Mouse (Mus musculus): ENCODE results near the gene Gm20388. TPM values are rescaled to one million over a fixed set of nuclear protein-coding genes. Genes with fewer than 3 reads are reported as not detected.

Gene Gm20388
- polyA plus RNA-seq, 2 experiments = 8.5 TPM; not detected in 1

DNA sequence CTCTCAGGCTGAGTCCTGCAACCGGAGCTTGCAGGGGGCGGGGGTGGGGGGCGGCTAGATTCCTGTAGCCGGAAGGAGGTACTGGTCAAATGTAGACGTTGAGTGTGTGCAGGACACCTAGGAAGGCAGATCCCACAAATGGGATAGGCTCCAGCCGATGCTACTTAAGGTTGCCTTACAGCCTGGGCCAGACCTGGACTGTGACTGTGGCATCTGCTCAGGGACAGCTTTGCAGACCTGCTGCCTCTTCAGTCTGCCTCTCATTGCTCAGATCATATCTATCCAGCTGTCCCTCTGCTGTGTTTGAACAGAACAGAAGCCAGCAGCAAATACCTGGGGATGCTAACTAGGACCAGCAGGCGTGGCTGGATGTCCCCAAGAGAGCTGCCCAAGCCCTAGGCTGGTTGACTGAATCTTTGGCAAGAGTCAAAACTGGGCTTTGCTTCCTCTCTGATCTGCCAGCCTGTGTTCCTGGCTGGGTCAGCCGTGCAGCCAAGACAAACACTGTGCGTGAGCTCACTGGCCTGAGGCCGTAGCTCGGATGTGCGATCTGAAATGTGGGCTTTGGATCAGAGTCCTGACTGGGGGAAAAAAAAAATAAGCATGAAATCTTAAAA lies 3850.7 kb downstream of the Gm20388 start:
- TF ChIP-seq EP300 (IDR thresholded peaks at IDR 0.05; ENCODE audit: low read depth) (no peak), CTCF (IDR thresholded peaks at IDR 0.05; ENCODE audit: low read depth) (no peak)
- Histone ChIP-seq H3K27me3 (ENCODE audit: control insufficient read depth, insufficient read depth, low read length) (no peaks in the 10 kb centered on the region), H3K4me2 (ENCODE audit: low read depth) (no peak overlapping the region), H3K4me1 (replicated peaks; ENCODE audit: control insufficient read depth in 2 of 2, insufficient read depth in 2 of 2, low read length in 1 of 2) (0 out of 4 replicates have a peak, but pooled peaks cover 0 to 6% of the 10 kb centered on the region in 2 experiments), H3K27ac (no peak overlapping the region), H3K4me3 (ENCODE audit: insufficient read depth in 1 of 2, low read depth in 2 of 2, low read length in 2 of 2) (no peak overlapping the region), H3K9ac (replicated peaks) (no peak overlapping the region), H3K9me3 (ENCODE audit: control insufficient read depth, low read length) (no peaks in the 10 kb centered on the region), H3K36me3 (replicated peaks; ENCODE audit: control insufficient read depth, insufficient read depth, low read depth) (no peaks in the 10 kb centered on the region)
- no peak for ATAC-seq (ENCODE audit: insufficient read depth)
- WGBS (ENCODE audit: insufficient replicate concordance) = 52% methylated on average over 12 of the region's 12 CpGs
- no peak for DNase-seq (ENCODE audit: low read depth in 3 of 3, low spot score in 3 of 3)

- no peaks in the 10 kb centered on the region for H3K27me3 ChIP-seq (ENCODE audit: control insufficient read depth, insufficient read depth, low read length)
- no peaks in the 10 kb centered on the region for H3K9me3 ChIP-seq (ENCODE audit: control insufficient read depth, low read length)
- no peak overlapping the region for H3K4me2 ChIP-seq (ENCODE audit: low read depth)
- TF ChIP-seq EP300 (IDR thresholded peaks at IDR 0.05; ENCODE audit: low read depth) (no peak), CTCF (IDR thresholded peaks at IDR 0.05; ENCODE audit: low read depth) (no peak)
- no peak overlapping the region for H3K27ac ChIP-seq
- no peak overlapping the region for H3K4me3 ChIP-seq (ENCODE audit: insufficient read depth in 1 of 2, low read depth in 2 of 2, low read length in 2 of 2)
- H3K9ac ChIP-seq (replicated peaks) = no peak overlapping the region
- WGBS (ENCODE audit: insufficient replicate concordance) = 34% methylated on average over 4 of the region's 4 CpGs
- H3K4me1 ChIP-seq (replicated peaks; ENCODE audit: control insufficient read depth in 2 of 2, insufficient read depth in 2 of 2, low read length in 1 of 2) = 0 out of 4 replicates have a peak, but pooled peaks cover 0 to 6% of the 10 kb centered on the region in 2 experiments
- no peak for ATAC-seq (ENCODE audit: insufficient read depth)
- H3K36me3 ChIP-seq (replicated peaks; ENCODE audit: control insufficient read depth, insufficient read depth, low read depth) = no peaks in the 10 kb centered on the region
- DNase-seq (ENCODE audit: low read depth in 3 of 3, low spot score in 3 of 3) = no peak
Measured at GRCm38 (mm10) chr8:123761883-123762270, 3851.2 kb downstream of the Gm20388 start.

DNA sequence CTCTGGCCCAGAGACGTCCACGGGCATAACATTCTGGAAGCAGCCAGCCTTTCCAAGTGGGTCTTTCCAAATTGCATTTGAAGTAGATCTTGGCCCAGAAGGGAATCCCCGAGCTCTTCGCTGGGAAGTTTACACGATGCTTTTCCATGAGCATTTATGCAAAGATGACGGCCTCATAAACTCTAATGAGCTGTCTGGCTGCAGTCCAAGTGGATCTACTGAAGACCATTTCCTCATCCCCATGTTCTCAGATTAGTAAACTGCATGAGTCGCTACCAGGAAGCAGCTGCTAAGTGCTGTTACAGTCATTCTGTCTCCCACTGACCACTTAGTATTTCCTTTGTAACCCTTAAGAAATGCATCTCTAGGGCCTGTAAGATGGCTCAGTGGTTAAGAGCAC lies 3852.7 kb downstream of the Gm20388 start:
- WGBS (ENCODE audit: insufficient replicate concordance) = 45% methylated on average over 7 of the region's 7 CpGs
- H3K4me3 ChIP-seq (ENCODE audit: insufficient read depth in 1 of 2, low read depth in 2 of 2, low read length in 2 of 2) = no peak overlapping the region
- no peak for DNase-seq (ENCODE audit: low read depth in 3 of 3, low spot score in 3 of 3)
- no peak for ATAC-seq (ENCODE audit: insufficient read depth)
- no peaks in the 10 kb centered on the region for H3K9me3 ChIP-seq (ENCODE audit: control insufficient read depth, low read length)
- no peaks in the 10 kb centered on the region for H3K36me3 ChIP-seq (replicated peaks; ENCODE audit: control insufficient read depth, insufficient read depth, low read depth)
- TF ChIP-seq EP300 (IDR thresholded peaks at IDR 0.05; ENCODE audit: low read depth) = no peak
- no peak for TF ChIP-seq CTCF (IDR thresholded peaks at IDR 0.05; ENCODE audit: low read depth)
- H3K27me3 ChIP-seq (ENCODE audit: control insufficient read depth, insufficient read depth, low read length) = no peaks in the 10 kb centered on the region
- 0 out of 4 replicates have a peak, but pooled peaks cover 0 to 6% of the 10 kb centered on the region in 2 experiments for H3K4me1 ChIP-seq (replicated peaks; ENCODE audit: control insufficient read depth in 2 of 2, insufficient read depth in 2 of 2, low read length in 1 of 2)
- no peak overlapping the region for H3K27ac ChIP-seq
- H3K4me2 ChIP-seq (ENCODE audit: low read depth) = no peak overlapping the region
- H3K9ac ChIP-seq (replicated peaks) = no peak overlapping the region

DNA sequence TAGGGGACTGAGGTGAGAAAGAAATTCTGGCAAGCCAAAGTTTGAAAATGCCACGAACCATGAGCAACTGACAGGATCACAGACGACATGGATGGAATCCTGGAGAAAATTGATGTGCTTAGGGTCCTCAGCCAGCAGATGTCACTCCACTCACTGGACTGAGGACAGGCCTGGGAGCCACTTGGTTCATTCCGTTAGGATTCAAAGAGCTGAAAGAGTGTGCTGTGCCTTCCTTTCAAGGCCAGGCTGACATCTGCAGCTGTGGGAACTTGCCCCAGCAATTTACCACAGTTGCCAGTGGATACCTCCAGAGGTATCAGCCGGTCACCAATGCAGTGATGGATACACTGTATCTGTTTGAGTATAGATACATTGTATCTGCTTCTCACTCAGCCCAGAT lies 3854.0 kb downstream of the Gm20388 start:
- Histone ChIP-seq H3K9me3 (ENCODE audit: control insufficient read depth, low read length) (no peaks in the 10 kb centered on the region), H3K4me2 (ENCODE audit: low read depth) (no peak overlapping the region), H3K36me3 (replicated peaks; ENCODE audit: control insufficient read depth, insufficient read depth, low read depth) (no peaks in the 10 kb centered on the region), H3K9ac (replicated peaks) (no peak overlapping the region), H3K4me3 (ENCODE audit: insufficient read depth in 1 of 2, low read depth in 2 of 2, low read length in 2 of 2) (no peak overlapping the region), H3K27me3 (ENCODE audit: control insufficient read depth, insufficient read depth, low read length) (no peaks in the 10 kb centered on the region), H3K27ac (no peak overlapping the region), H3K4me1 (replicated peaks; ENCODE audit: control insufficient read depth in 2 of 2, insufficient read depth in 2 of 2, low read length in 1 of 2) (peaks cover 0 to 6% of the 10 kb centered on the region in 2 experiments; a peak in 1 of 4 replicates)
- 37% methylated on average over 4 of the region's 4 CpGs for WGBS (ENCODE audit: insufficient replicate concordance)
- ATAC-seq (ENCODE audit: insufficient read depth) (no peak), DNase-seq (ENCODE audit: low read depth in 3 of 3, low spot score in 3 of 3) (no peak)
- TF ChIP-seq CTCF (IDR thresholded peaks at IDR 0.05; ENCODE audit: low read depth) = peak; percentile 50
- TF ChIP-seq EP300 (IDR thresholded peaks at IDR 0.05; ENCODE audit: low read depth) = no peak

GRCm38 (mm10) chr8:123766516-123766915 lies 3855.9 kb downstream of the Gm20388 start:
- no peak for TF ChIP-seq CTCF (IDR thresholded peaks at IDR 0.05; ENCODE audit: low read depth)
- TF ChIP-seq EP300 (IDR thresholded peaks at IDR 0.05; ENCODE audit: low read depth) = no peak
- no peak overlapping the region for H3K4me2 ChIP-seq (ENCODE audit: low read depth)
- H3K4me3 ChIP-seq (ENCODE audit: insufficient read depth in 1 of 2, low read depth in 2 of 2, low read length in 2 of 2) = no peak overlapping the region
- H3K27me3 ChIP-seq (ENCODE audit: control insufficient read depth, insufficient read depth, low read length) = no peaks in the 10 kb centered on the region
- no peaks in the 10 kb centered on the region for H3K36me3 ChIP-seq (replicated peaks; ENCODE audit: control insufficient read depth, insufficient read depth, low read depth)
- no peak overlapping the region for H3K9ac ChIP-seq (replicated peaks)
- H3K9me3 ChIP-seq (ENCODE audit: control insufficient read depth, low read length) = no peaks in the 10 kb centered on the region
- peaks cover 0 to under 1% of the 10 kb centered on the region in 2 experiments; a peak in 1 of 4 replicates for H3K4me1 ChIP-seq (replicated peaks; ENCODE audit: control insufficient read depth in 2 of 2, insufficient read depth in 2 of 2, low read length in 1 of 2)
- DNase-seq (ENCODE audit: low read depth in 3 of 3, low spot score in 3 of 3) (no peak), ATAC-seq (ENCODE audit: insufficient read depth) (no peak)
- no peak overlapping the region for H3K27ac ChIP-seq
- WGBS (ENCODE audit: insufficient replicate concordance) = 60% methylated on average over 4 of the region's 4 CpGs

Data from liver, embryonic 14.5 days (tissue).